Mouse (Mus musculus) layer of hippocampus, adult 11-12 months (tissue): ENCODE data around the gene Fthl17e.
"Not testable (repeated sequence)": the region's sequence is repeated elsewhere in the genome, so short reads cannot be mapped to it uniquely, and the experiment has no call there.

Experiments
- DNase-seq: peaks from one replicate; pipeline ENCODE4 v3.0.0; 2022; ENCODE audit warnings: low spot score

Gene Fthl17e

GRCm38 (mm10) chrX:9033193-9033592, at the start of gene Fthl17e:
Gene Fthl17e, plus strand, starts transcription at chrX:9033493.
- DNase-seq: not testable (repeated sequence)

- DNase-seq: not testable (repeated sequence)
Measured at GRCm38 (mm10) chrX:8986655-8987054, 46.6 kb upstream of the Fthl17e start, which contains the start of gene Fthl17d. Gene Fthl17d, minus strand, starts transcription at chrX:8986755.

DNA sequence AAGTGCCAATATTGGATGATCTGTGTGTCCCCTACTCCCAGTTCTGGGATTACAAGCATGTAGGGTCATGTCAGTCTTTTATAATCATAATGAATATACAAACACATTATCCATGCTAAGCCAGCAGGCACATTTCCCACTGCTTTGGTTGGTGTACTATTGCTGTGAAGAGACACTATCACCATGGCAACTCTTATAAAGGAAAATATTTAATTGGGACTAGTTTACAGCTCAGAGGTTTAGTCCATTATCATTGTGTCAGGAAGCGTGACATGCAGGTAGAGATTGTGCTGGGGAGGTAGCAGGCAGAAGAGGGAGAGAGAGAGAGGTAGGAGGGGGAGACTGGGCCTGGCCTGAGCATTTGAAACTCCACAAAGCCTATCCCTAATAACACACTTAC, 17.2 kb upstream of the Fthl17e start:
- no peak for DNase-seq

- no peak for DNase-seq
Measured at GRCm38 (mm10) chrX:9019481-9019880, 13.8 kb upstream of the Fthl17e start.

GRCm38 (mm10) chrX:9041611-9042010, 8.3 kb downstream of the Fthl17e start:
- DNase-seq: peak; percentile 16

- peak; percentile 75 for DNase-seq
Measured at GRCm38 (mm10) chrX:9060952-9061351, 27.7 kb downstream of the Fthl17e start.

DNA sequence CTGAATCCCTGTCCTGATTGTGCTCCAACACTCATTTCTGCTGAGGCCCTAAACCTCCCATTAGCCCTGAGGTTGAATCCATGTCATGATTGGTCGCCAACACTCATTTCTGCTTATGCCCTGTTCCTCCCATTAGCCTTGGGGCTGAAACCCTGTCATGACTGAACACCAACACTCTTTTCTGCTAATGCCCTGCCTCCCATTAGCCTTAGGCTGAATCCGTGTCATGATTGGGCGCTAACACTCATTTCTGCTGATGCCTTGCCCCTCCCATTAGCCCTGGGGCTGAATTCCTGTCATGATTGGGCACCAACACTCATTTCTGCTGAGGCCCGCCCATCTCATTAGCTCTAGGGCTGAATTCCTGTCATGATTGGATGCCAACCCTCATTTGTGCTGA, 28.8 kb downstream of the Fthl17e start:
- DNase-seq: no peak

DNA sequence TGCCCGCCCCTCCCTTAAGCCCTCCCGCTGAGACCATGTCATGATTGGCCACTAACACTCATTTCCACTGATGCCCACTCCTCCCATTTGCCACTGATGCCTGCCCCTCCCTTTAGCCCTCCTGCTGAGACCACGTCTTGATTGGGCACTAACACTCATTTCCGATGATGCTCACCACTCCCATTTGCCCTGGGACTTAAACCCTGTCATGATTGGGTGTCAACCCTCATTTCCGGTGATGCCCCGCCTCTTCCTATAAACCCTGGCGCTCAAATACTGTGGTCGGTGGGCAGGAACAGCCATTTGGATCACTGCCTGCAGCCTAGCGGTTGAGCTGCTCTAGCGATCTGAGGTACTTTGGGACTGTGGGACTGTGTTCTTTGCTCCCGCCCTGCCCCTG, 29.4 kb downstream of the Fthl17e start, which contains the start of gene Fthl17f:
TSS of gene Fthl17f (plus strand) at position 301 of the 400 bp plus-strand sequence.
- not testable (repeated sequence) for DNase-seq

DNA sequence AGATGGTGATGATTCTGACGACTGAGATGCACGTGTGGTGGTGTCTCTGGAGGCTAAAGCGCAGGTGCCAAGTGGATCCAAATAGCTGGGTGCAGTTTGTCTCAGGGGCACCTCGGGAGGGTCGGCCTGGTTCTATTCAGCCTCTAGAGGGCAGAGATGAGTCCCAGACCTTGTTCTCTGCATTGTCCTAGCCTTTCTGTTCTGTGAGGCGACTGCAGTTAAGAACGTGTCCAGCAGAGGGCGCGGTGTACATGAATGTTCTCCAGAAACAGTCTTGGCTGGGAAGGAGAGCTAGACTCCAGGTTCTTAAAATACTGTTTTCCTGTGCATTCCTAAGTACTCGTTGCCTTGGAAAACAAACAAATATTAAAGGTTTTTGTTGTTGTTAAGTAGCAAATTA, 44.4 kb downstream of the Fthl17e start:
- peak; percentile 85 for DNase-seq
